Mouse (Mus musculus) retina, adult 2 months (tissue): Measurements from ENCODE around the gene Plac8.

Experiments
- DNase-seq: peaks from one replicate; pipeline ENCODE4 v3.0.0-alpha.2; 2012; ENCODE audit warnings: low read depth, low spot score

Gene Plac8

DNA sequence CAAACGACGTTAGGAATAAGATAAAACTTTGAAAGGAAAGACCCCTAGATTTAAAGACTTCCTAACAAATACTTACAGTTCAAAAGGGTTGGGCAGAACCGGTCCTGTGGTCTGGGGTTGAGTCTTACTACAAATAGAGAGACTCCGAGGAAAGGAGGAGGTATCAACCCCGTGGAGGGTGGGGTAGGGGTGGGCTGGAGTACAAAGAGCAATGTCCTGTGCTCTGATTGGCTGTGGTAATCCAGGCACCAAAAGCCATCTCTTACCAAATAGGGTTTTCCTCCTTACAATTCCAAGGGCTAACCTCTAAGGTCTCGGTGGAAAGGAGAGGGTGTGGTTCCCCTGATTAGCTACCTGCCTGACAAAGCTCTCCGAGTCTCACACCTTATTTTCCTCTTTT lies at the start of gene Plac8:
TSS of gene Plac8 (minus strand) at position 177 of the 400 bp plus-strand sequence.
- DNase-seq = no peak

DNA sequence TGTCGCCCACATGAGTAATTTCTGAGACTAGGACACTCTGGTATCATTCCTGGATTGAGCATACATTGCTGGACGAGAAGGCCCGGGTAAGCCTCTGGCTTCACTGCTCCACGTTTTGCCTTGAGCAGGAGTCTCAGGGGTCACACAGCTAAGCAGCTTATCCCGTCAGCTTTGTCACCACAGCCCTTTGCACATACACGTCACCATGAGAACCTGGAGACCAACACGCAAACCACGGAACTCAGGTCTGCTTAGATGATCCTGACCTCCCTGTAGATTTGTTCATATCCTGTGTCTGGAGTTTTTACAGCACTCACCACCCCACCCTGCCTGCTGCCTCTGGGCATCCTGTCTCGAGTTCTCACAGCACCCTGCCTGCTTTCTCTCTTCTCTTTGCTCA lies 48.9 kb upstream of the Plac8 start:
- no peak for DNase-seq

DNA sequence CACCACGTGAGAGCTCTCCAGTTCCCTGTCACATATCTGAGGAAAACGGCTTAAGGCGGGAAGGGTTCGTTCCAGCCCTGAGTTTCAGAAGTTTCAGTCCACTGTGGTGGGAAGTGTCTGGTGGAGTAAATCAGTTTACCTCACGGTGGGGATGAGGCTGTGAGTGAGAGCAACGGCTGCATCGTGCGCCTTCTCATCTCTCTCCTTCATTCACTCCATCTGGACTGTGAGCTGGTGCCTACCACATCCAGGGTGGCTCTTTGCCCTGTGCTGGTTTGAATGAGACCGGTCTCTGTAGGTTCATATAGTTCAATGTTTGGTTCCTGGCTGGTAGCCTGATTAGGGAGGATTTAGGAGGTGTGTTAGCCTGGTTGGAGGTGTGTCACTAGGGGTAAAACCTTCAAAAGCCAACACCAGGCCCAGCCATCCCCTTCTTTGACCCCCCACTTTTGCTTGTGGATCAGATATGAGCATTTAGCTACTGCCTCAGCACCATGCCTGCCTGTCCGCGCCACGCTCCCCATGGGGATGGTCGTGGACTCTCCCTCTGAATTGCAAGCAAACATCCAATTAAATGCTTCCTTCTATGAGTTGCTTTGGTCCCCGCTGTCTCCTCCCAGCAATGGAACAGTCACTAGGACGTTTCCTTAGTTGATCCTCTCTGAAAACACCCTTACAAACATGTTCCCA lies 47.7 kb upstream of the Plac8 start:
- DNase-seq = no peak

DNA sequence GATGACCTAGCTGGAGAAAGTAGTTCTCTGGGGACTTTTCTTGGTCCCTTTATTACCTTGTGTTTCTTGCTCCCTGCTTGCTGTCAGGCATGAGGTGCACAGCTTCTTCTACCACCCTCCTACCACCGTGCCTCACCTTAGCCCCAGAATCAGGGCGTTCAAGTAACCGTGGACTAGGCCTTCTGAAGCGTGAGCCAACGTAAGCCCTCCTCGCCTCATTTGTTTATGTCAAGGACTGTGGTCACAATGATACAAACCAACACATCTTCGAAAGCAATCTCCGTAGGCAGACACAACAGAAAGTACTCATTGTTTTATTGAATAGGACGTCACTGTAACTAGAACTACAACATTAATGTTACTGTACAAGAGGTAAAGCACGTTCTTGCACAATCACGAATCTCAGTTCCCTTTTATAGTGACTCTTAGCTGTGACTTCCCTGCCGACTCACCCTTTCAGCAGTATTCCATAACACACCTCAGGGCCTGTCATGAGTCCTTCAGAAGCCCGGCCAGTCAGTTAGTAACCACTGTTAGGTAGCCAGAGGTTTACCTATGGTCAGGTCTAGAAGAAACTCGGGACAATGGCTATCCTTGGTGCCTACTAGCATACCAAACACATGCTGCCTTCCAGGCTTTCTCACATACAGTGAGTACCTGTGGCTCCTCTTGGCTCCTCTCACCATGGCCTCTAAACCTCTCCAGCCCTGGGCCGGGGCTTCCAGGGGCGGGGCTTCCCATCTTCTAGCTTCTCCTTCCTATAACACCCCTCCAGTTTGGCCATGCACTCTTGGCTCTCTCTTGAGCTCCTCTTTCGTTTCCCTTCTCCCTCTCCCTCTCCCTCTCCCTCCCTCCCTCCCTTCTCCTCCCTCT lies 42.1 kb upstream of the Plac8 start:
- no peak for DNase-seq

DNA sequence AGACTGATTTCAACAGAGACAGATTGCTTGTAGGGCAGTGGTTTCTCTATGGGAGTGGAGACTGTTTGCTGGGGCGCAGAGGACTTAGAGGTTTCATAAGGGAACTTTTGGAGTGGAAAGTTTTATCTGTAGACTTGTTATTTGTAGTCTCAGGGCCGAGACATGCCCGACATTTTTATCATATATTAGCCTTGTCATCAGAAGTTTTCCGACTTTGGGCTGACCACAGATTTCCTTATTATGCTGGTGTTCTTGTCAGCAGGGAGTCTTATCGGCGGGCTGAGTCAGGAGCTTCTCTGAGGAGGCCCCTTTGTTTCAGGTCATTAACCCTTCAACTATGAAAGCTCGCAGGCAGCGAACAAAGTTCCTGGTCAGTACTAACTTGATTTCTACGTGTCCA lies 35.8 kb upstream of the Plac8 start:
- DNase-seq = no peak

DNA sequence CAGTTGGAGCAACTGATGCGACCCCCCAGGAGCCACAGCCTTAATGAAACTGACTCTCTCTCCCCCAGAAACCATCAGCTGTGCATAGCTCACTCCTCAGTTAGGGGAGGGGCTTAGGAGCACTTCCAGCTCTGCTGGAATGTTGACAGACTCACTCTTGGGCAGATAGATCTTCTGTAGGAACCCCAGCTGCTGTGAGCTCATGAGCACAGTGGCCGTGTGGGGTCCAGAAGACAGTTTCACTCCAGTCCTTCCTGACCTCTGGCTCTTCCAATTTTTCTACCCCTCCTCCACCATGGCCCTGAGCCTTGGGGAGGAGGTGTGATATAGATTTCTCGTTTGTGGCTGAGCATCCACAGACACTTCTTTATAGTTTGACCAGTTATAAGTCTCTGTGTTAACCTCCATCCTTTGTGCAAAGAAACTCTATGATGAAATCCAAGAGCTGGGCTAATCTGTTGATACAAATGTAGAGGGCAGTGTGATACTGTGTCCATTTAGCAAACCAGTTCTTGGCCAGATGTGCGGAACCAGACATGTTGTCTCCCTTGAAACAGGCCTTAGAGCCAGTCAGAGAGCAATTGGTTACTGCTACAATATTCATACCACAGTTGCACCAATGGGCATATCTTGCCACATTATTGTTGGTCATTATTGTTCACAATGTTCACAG lies 35.2 kb upstream of the Plac8 start:
- no peak for DNase-seq

DNA sequence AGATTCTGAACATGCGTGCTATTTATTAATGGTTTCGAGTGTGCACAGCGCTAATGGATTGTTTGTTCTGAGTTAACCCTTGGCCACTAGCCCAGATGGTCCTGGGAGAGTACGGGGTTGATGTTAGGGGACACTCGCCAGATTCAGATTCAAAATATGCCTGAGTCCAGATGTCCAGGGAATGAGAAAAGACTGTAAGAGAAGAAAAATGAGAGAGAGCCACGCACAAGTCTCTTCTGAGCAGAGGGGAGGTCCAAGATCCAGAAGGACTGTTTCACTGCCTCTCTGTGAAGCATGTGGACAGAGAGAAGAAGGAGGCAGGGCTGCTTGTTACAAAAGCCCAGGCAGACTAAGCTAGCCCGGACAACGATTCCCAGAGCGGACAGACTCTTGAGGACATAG lies 33.8 kb upstream of the Plac8 start:
- no peak for DNase-seq

DNA sequence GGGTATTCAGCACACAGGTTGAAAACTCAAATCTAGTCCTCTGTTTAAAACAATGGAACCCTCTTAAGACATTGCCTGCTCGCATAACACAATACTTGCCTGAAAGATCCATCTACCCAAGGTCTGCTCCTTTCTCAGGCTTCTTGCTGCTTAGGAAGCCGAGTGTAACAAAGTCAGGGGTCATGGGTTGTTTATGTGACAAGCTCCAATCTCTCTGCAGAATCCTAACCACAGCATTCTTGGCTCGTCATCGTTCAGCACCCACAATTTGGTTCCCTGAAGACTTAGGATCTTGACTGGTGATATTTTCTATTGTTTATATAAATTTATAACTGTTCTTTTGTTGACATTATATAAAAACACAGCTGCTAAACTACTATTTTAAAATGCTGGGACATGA lies 32.0 kb upstream of the Plac8 start:
- no peak for DNase-seq

DNA sequence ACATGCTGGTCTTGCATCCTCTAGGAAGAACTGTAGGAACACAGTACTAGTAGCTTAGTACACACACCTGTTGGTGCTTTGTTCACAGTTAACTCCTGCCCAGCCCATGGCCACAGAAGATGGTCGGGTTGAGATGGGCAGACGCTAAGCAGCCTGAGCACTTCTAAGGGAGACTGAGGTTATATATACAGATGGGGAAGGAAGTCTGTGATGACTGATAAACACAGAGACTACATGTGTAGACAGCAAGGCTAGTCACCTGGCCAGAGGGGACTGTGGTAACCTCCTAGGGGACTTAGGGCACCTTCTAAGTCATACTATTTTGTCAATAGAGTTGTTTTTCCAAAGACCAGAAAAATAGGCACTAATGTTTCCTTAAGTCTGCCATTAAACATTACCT lies 29.8 kb upstream of the Plac8 start:
- DNase-seq = no peak

DNA sequence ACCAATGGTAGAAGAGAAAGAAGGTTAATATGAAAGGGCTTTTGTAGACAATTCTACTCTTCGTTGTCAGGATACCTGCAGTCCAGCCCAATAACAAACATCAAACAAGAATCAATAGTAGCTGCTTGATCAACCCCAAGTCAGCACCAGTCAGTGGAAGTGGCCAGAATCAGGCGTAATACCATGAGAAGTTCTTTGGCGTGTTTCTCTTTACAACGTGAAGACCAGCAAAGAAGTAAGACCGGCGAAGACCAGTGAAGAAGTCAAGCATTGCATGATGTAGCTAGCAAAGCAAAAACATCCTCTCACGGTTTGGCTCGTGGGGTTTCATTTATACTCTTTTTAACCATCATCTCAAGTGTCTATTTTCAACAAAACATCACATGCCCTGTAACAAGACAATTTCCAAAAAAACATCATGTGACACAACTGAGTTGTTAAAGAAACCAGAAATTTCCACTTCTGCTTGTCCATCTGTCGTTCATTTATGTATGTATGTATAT lies 27.0 kb upstream of the Plac8 start:
- no peak for DNase-seq

DNA sequence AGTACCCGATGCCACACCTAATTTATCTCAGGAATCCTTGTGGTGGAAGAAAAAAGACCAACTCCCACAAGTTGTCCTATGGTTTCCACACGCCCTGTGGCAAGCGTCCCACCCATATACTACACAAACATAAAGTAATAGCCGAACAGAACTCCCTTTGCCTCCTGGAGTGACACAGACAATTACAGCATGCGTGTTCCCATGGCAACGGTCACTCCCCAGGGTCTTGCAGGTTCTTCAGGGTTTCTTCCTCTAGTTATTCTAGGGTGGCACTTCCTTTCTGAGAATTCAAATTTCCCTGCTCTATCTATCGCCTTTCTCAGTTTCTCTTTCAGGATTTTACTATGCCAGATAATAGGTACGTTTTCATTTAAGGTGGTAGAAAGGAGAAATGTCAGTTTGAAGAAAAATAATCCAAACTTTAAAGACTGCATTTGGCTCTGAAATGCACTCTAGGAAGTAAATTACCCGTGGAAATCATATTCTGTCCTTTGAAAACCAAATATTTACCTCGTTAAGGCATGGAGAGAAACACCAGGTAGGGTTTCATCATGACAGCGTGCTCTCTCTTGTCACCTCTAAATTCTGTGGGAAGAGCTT lies 25.9 kb upstream of the Plac8 start:
- DNase-seq = no peak

DNA sequence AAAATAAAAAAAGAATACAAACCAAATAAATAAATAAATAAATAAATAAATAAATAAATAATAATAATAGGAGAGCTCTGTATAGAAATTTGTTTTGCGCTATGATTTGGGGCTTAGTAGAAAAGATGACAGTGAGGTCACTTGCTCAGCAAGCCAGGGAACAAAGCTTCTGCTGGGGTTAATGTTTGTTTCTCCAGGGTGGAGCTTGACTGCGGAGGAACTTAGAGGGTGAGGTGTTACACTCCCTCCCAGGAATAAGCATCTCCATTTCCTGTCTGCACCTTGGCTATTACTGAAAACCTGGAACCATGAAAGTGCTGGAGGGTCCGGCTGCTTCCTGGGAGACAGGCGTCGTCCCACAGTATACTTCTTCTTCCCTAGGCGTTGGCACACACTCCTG lies 24.0 kb upstream of the Plac8 start:
- no peak for DNase-seq

DNA sequence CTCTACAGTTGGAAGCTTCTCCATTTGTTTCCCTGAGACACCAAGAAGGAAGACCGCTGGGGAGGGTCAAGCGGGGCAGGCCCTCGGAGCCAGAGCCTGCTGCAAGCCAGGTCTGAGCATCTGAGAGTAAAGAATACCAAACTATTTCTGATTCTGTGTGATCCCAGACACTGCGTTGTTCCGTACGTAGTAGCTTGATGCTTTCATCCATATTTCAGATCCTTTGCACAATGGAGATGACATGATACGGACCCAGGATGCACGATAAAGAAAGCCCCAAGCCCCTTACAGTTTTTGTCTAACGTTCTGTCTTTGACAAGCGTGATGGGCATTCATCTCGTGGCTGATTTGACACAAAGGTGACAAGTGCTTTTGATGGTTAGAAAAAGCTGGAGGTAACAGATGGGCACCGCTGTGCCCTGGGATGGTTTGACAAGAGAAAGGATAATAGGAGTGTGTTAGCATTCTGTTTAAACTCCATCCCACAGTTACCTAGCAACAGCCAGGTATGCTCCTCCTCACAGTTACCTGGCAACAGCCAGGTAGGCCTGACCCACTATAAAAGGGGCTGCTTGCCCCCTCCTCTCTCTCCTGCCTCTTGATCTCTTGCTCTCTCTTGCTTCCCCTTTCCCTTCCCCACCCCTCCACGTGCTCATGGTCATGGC lies 22.9 kb upstream of the Plac8 start:
- no peak for DNase-seq

DNA sequence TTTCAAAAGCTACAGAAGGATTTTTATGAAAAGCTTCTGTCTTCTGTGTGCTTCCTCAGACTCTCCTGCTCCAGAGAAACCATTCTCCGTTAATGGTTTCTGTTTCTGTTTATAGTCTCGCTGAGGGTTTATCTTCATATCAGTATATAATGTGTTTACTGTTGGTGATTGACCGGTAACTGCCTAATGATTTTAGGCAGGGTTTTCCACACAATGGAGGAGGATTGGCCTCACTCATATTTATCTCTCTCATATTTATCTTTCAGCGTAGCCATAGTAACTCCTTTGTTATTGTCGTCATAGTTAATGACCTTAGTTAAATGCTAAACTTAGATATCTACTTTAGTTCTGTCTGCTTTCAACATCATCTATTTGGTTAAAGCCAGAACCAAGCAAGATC lies 18.5 kb upstream of the Plac8 start:
- no peak for DNase-seq

DNA sequence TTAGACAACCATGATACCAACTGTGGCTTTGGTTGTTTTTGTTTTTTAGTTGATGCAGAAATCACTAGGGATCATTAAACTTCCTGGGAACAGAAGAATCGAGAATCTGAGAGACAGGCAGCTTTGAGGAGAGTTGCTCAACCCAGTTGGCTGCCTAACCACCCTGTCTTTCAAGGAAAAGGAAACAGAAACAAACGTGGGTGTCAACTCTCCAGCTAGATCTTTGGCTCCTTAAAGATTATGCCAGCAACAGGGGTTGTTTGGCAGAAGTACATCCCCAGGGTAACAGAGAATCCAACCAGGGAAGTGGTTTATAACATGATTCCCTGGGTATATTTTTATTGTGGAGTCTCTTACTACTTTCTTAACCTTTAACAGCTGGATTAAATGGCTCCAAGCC lies 15.6 kb upstream of the Plac8 start:
- no peak for DNase-seq

DNA sequence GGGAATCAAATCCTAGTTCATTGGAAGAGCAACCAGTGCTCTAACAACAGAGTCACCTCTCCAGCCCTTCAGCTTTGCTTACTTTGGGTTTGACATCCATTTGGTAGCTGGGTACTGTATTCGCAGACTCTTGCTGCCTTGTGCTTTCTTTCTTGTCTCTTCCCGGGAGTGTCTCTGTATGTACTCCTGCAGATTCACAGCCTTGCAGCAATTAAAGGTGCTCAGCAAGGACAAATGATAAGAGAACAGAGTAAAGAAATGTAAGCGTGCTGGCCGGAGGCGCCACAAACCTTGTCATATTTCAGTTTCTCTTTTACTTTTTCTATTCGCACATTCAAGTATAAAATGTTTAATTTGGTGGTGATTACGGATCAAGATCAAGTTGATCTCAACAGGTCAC lies 15.1 kb upstream of the Plac8 start:
- no peak for DNase-seq

DNA sequence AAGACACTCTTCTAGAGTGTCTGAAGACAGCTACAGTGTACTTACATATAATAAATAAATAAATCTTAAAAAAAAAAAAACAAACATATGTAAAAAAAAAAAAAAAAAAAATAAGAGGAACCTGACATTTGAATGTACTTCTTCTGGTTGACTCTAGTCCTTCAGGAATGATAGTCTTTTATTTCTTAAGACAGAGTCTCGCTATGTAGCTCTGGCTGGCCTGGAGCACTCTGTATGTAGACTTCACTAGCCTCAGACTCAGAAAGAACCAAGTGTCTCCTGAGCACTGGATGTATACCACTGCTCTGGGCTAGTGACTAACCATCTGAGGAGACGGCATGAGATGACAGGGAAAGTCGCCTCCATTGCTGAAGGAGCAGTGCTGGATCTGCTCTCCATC lies 13.6 kb upstream of the Plac8 start:
- DNase-seq = no peak

DNA sequence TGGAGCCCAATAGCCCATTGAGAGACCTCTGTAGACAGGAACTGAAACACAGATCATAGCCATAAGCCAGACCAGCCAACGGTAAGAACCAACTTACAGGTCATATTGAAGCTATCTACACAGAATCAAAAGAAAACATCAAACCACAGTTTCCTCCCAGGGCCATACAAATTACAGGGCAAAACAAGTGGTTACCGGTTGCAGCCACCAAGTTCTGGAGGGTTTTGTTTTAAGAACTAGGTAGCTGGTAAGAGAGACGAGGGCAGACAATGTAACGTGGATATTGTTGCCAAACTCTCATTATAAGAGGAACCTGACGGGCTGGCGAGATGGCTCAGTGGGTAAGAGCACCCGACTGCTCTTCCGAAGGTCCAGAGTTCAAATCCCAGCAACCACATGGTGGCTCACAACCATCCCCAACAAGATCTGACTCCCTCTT lies 13.2 kb upstream of the Plac8 start:
- no peak for DNase-seq

DNA sequence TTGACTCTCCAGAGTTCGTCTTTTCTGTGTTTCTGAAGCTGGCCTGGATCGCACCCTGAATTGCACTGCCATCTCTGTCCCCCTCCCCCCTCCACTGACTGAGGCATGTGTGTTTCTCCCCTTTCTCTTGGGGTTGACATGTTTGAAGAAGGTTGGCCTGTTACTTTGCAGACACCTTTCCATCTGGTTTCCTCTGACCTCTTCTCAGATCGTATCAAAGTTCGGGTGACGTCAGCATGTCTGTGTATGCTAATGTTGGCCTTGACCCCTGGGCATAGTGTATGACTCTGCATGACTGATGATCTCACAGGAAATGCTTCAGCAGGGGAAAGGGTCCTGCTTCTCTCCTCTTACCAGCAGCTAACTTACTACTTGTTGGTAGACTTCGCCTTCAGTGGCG lies 11.0 kb upstream of the Plac8 start:
- no peak for DNase-seq

DNA sequence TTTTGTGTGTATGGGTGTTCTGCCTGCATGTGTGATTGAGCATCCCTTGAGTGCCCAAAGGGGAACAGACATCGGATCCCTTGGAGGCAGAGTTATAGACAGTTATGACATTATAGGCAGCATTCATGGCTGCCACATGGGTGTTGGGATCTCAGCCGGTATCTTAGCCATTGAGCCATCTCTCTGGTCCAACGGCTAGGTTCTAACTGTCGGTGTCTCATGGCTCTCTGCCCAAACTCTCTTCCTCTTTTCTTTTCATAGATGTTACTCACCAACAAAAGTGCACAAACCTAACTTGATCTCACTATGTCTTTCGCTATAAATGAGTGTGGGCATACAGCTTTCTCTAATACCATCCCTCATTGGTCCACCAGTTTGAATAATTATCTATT lies 10.4 kb upstream of the Plac8 start:
- no peak for DNase-seq

DNA sequence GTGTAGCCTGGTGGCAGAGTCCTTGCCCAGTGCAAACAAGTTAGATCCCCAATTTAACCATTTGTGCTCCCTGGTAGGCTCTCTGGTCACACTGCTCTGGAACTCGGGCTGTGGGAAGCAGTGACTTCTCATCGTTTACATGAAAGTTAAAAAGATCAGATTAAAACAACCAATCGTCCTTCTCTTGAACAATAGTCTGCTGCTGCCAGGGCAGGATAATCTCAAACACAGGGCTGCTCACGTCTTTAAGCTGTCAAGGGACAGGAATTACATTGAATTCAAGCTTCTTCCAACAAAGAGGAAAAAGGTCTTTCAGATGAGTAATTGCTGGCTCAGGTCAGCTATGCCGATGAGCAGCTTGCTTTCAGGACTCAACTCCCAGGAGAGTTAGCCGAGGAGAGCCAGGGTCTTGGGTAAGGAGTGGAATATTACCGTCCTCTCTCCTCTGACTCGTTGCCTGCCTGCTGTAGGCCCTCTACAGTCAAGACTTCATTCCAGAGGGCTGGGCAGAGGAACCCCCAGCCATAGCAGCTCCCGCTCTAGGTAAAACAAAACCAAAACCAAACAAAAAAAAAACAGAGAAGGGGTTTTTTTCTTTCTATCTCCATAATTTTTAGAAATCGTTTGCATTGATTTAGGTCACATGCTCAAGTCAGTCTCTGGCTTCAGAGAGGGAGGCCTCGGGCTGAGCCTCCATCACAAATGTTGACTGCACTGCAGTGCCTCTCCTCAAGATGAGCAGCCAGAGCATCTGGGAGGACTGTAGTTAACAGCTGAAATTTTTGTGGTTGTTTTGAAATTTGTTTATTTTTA lies 9.8 kb upstream of the Plac8 start:
- DNase-seq = no peak
